Mouse (Mus musculus) stomach, postnatal 0 days (tissue): ENCODE data around the gene Ptpn11. TPM values are rescaled to one million over a fixed set of nuclear protein-coding genes. Genes with fewer than 3 reads are reported as not detected.
A peak's percentile ranks its signal among the peaks of the same experiment; 100 is the strongest.
"Not testable (repeated sequence)": the region's sequence is repeated elsewhere in the genome, so short reads cannot be mapped to it uniquely, and the experiment has no call there.

Experiments
- ATAC-seq: fragments of 200-750 bp; cut with Nextera tagmentation; 2 replicates; pipeline ENCODE4 v1.8.0; 2017; ENCODE audit not compliant: low FRiP score, low TSS enrichment
- DNase-seq: peaks from one replicate; pipeline ENCODE4 v3.0.0-alpha.2; 2016; ENCODE audit warnings: low spot score
- H3K27ac ChIP-seq: fragments of 300-500 bp; sonication (generic); replicated peaks from 2 replicates; pipeline ENCODE4 v1.5.1; 2014; ENCODE audit warnings: mild to moderate bottlenecking, control low read depth
- H3K27me3 ChIP-seq: fragments of 300-500 bp; sonication (generic); 2 replicates; pipeline ENCODE4 v1.6.1; 2014; ENCODE audit warnings: low read length; ENCODE audit not compliant: control insufficient read depth, insufficient read depth
- H3K36me3 ChIP-seq: fragments of 300-500 bp; sonication (generic); 2 replicates; pipeline ENCODE4 v1.6.1; 2014; ENCODE audit warnings: low read length, mixed read lengths; ENCODE audit not compliant: control insufficient read depth, insufficient read depth
- H3K4me1 ChIP-seq: fragments of 300-500 bp; sonication (generic); replicated peaks from 2 replicates; pipeline ENCODE4 v1.6.1; 2014; ENCODE audit warnings: antibody characterized with exemption; ENCODE audit not compliant: control insufficient read depth, insufficient read depth
- H3K4me2 ChIP-seq: fragments of 300-500 bp; sonication (generic); replicated peaks from 2 replicates; pipeline ENCODE4 v1.6.1; 2014; ENCODE audit warnings: low read depth, mild to moderate bottlenecking, control low read depth, moderate library complexity
- H3K4me3 ChIP-seq: fragments of 300-500 bp; sonication (generic); 2 replicates; pipeline ENCODE4 v1.5.1; 2014; ENCODE audit warnings: low read depth, low read length, control low read depth
- H3K9ac ChIP-seq: fragments of 300-500 bp; sonication (generic); 2 replicates; pipeline ENCODE4 v1.6.1; 2014; ENCODE audit warnings: mild to moderate bottlenecking, low read length, control low read depth, mixed read lengths
- H3K9me3 ChIP-seq: fragments of 300-500 bp; sonication (generic); 2 replicates; pipeline ENCODE4 v1.6.1; 2016; ENCODE audit warnings: low read length; ENCODE audit not compliant: control insufficient read depth
- CTCF ChIP-seq: IDR thresholded peaks from 2 replicates; pipeline ENCODE4 v1.5.1; 2016; ENCODE audit warnings: antibody characterized with exemption, low read depth, mild to moderate bottlenecking, moderate library complexity
- EP300 ChIP-seq: optimal IDR thresholded peaks from 2 replicates; pipeline ENCODE3; 2016; ENCODE audit warnings: antibody characterized with exemption
- WGBS: fragments of 180-500 bp; shearing (Covaris S2); extraction: QIAGEN DNeasy Blood & Tissue Kit; methylation state at CpG from one replicate; pipeline ENCODE4 v1.1.7; 2014; 5-methylcytosine and 5-hydroxymethylcytosine counted together
- polyA plus RNA-seq: library from polyadenylated mRNA; unstranded; fragments of >200 nt; fragmentation: Nextera tagmentation; extraction: Ambion mirVana; gene quantifications from 2 replicates; pipeline ENCODE4 v1.2.1, GENCODE M21; 2015

Gene Ptpn11
- polyA plus RNA-seq, 1 experiment from 2014 or later: 15.0 TPM

DNA sequence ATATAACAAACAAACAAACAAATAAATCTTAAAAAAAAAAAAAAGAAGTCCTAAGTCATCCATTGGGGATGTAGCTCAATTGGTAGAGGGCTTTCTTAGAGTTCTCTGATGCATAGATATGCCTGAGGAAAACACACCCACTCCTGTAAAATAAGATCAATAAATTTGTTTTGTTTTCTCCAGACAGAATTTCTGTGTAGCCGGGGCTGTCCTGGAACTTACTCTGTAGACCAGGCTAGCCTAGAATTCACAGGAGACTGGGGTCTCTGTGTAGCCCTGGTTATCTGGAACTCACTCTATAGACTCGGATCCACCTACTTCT, 26.1 kb upstream of the Ptpn11 start:
- 79% methylated on average over 2 of the region's 2 CpGs for WGBS
- no peak for ATAC-seq
- 0 out of 2 replicates have a peak, but pooled peaks cover 2% of the 10 kb centered on the region for H3K36me3 ChIP-seq
- no peak overlapping the region for H3K9ac ChIP-seq
- TF ChIP-seq CTCF: no peak
- TF ChIP-seq EP300: no peak
- H3K4me1 ChIP-seq: peaks cover 3% of the 10 kb centered on the region; the same call in 1 of the 2 replicates
- no peak overlapping the region for H3K27ac ChIP-seq
- H3K4me3 ChIP-seq: no peak overlapping the region
- no peak overlapping the region for H3K4me2 ChIP-seq
- no peaks in the 10 kb centered on the region for H3K27me3 ChIP-seq
- H3K9me3 ChIP-seq: no peaks in the 10 kb centered on the region
- no peak for DNase-seq

DNA sequence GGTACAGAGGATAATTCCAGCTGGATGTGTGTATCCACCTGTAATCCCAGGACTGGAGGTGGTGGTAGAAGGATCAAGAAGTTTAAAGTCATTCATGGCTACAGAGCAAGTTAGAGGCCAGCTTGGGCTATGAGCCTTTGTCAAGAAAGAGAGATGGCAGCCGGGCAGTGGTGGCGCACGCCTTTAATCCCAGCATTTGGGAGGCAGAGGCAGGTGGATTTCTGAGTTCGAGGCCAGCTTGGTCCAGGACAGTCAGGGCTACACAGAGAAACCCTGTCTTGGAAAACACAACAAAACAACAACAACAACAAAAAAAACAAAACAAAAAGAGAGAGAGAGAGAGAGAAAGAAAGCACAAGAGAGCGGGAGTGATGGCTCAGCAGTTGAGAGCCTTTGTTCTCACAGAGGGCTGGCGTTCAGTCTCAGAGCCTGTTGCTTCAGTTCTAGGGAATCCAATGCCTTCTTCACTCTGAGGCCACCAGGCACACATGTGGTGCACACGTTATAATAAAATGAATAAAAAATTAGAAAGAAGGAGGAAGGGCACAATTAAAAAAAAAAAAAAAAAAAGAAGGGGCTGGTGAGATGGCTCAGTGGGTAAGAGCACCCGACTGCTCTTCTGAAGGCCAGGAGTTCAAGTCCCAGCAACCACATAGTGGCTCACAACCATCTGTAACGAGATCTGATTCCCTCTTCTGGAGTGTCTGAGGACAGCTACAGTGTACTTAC, 25.6 kb upstream of the Ptpn11 start:
- H3K4me2 ChIP-seq: not testable (repeated sequence)

DNA sequence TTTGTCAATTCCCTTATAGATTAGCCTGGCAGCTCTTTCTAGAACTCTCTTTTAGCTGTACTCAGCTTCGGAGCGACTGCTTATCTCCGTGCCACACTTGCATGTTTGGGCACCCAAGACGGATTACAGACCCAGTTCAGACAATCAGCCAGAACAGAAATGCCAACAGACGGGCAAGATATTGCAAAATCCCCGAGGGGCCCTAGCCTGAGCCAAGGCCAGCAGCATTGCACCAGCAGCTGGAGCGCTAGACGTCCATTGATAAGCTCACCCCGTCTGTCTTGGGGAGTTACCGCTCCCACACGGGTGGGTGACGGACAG, 24.9 kb upstream of the Ptpn11 start:
- no peak overlapping the region for H3K4me2 ChIP-seq
- H3K9me3 ChIP-seq: no peaks in the 10 kb centered on the region
- ATAC-seq: no peak
- no peaks in the 10 kb centered on the region for H3K27me3 ChIP-seq
- no peak for DNase-seq
- H3K36me3 ChIP-seq: peaks cover 6% of the 10 kb centered on the region
- TF ChIP-seq EP300: no peak
- TF ChIP-seq CTCF: no peak
- 66% methylated on average over 12 of the region's 12 CpGs for WGBS
- no peak overlapping the region for H3K9ac ChIP-seq
- H3K27ac ChIP-seq: no peak overlapping the region
- no peaks in the 10 kb centered on the region for H3K4me1 ChIP-seq
- no peak overlapping the region for H3K4me3 ChIP-seq

More for the DNA sequence above, 25.6 kb upstream of the Ptpn11 start:
- not testable (repeated sequence) for H3K9me3 ChIP-seq, H3K27me3 ChIP-seq, H3K27ac ChIP-seq, H3K4me1 ChIP-seq, H3K36me3 ChIP-seq, ATAC-seq, DNase-seq, H3K9ac ChIP-seq, H3K4me3 ChIP-seq
- 88% methylated on average over 9 of the region's 9 CpGs for WGBS

DNA sequence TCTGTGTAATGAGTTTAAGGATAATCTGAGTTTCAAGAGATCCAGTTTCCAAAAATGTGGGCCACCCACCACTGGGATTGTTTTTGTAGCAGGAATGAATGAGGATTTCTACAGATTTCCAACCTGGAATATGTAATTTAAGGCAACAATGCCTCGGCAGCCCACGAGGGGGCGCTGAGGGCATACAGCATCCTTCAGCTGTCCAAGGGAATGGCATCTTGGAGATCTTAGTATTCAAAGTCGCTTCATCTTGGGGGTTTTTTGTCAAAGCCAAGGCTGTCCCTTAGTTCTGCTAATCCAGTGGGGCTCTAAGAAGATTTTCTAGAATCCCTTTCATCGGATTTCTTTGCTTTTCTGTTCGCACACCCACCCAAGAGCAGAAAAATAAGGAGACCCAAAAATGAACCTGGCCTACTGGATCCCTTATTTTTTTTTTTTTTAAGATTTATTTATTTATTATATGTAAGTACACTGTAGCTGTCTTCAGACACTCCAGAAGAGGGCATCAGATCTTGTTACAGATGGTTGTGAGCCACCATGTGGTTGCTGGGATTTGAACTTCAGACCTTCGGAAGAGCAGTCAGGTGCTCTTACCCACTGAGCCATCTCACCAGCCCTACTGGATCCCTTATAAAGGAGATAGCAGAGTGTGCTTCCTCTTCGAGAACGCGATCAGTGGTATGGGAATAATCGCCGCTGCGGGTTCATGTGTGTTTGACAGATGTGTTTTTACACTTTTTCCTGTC, 24.4 kb upstream of the Ptpn11 start:
- Histone ChIP-seq H3K9ac (no peak overlapping the region), H3K27ac (no peak overlapping the region), H3K4me2 (no peak overlapping the region), H3K27me3 (no peaks in the 10 kb centered on the region), H3K4me3 (no peak overlapping the region), H3K9me3 (no peaks in the 10 kb centered on the region), H3K36me3 (peaks cover 6% of the 10 kb centered on the region), H3K4me1 (no peaks in the 10 kb centered on the region)
- peak; percentile 76 for DNase-seq
- TF ChIP-seq EP300 (no peak), CTCF (peak; percentile 96)
- 45% methylated on average over 13 of the region's 13 CpGs for WGBS
- ATAC-seq: no peak

DNA sequence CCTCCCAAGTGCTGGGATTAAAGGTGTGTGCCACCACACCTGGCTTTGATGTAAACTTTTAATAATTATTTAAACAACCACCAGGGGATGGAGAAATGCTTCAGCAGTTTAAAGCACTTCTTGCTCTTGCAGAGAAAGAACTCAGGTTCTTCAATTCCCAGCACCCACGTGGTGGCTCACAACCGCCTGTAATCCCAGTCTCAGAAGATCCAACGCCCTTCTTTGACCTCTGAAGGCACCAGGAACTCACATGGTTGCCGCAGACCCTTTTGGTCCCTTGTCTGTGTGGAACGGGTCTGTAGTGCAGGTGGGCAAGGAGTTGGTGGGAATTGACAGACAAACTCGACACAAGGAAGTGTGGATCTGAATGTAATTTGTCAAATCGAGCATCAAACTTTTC, 23.5 kb upstream of the Ptpn11 start:
- no peaks in the 10 kb centered on the region for H3K9me3 ChIP-seq

GRCm38 (mm10) chr5:121212108-121212507, 20.9 kb upstream of the Ptpn11 start:
- Histone ChIP-seq H3K4me1 (no peaks in the 10 kb centered on the region), H3K27me3 (no peaks in the 10 kb centered on the region), H3K9me3 (no peaks in the 10 kb centered on the region), H3K9ac (no peak overlapping the region), H3K4me3 (no peak overlapping the region), H3K27ac (no peak overlapping the region), H3K36me3 (peaks cover 18% of the 10 kb centered on the region), H3K4me2 (no peak overlapping the region)
- ATAC-seq (no peak), DNase-seq (no peak)
- no peak for TF ChIP-seq EP300
- 89% methylated on average over 6 of the region's 6 CpGs for WGBS

More for the DNA sequence above, 23.5 kb upstream of the Ptpn11 start:
- WGBS: 45% methylated on average over 7 of the region's 7 CpGs
- H3K27ac ChIP-seq: no peak overlapping the region
- no peak for TF ChIP-seq CTCF
- TF ChIP-seq EP300: no peak
- peaks cover 6% of the 10 kb centered on the region for H3K36me3 ChIP-seq
- no peaks in the 10 kb centered on the region for H3K27me3 ChIP-seq
- H3K9ac ChIP-seq: no peak overlapping the region
- H3K4me3 ChIP-seq: no peak overlapping the region
- DNase-seq: no peak
- H3K4me2 ChIP-seq: no peak overlapping the region
- no peak for ATAC-seq
- H3K4me1 ChIP-seq: no peaks in the 10 kb centered on the region
